Mouse (Mus musculus) liver, embryonic 11.5 days (tissue): Measurements from ENCODE around the gene Sh3rf1. TPM values are rescaled to one million over a fixed set of nuclear protein-coding genes. Genes with fewer than 3 reads are reported as not detected.

Experiments used
- ATAC-seq: fragments of 200-750 bp; cut with Nextera tagmentation; replicated peaks from 2 replicates; pipeline ENCODE4 v1.8.0; 2017; ENCODE audit warnings: moderate number of reproducible peaks, mild to moderate bottlenecking, moderate TSS enrichment, moderate library complexity; ENCODE audit not compliant: low FRiP score
- DNase-seq: peaks from one replicate; pipeline ENCODE4 v3.0.0-alpha.2; 2017; ENCODE audit warnings: low spot score
- H3K27ac ChIP-seq: fragments of 300-500 bp; sonication (generic); 2 replicates; pipeline ENCODE4 v1.5.1; 2014; ENCODE audit warnings: mild to moderate bottlenecking, low read depth, low read length, control low read depth
- H3K27me3 ChIP-seq: fragments of 300-500 bp; sonication (generic); replicated peaks from 2 replicates; pipeline ENCODE4 v1.6.1; 2014; ENCODE audit warnings: low read length, mixed read lengths; ENCODE audit not compliant: control insufficient read depth, insufficient read depth
- H3K36me3 ChIP-seq: fragments of 300-500 bp; sonication (generic); 2 replicates; pipeline ENCODE4 v1.6.1; 2014; ENCODE audit warnings: mild to moderate bottlenecking, low read length, moderate library complexity, mixed read lengths; ENCODE audit not compliant: control insufficient read depth, insufficient read depth
- H3K4me1 ChIP-seq: fragments of 300-500 bp; sonication (generic); replicated peaks from 2 replicates; pipeline ENCODE4 v1.6.1; 2014; ENCODE audit warnings: low read length, mixed read lengths; ENCODE audit not compliant: control insufficient read depth, insufficient read depth
- H3K4me2 ChIP-seq: fragments of 300-500 bp; sonication (generic); 2 replicates; pipeline ENCODE4 v1.6.1; 2014; ENCODE audit warnings: mild to moderate bottlenecking, control low read depth, moderate library complexity
- H3K4me3 ChIP-seq: fragments of 300-500 bp; sonication (generic); 2 replicates; pipeline ENCODE4 v1.5.1; 2014; ENCODE audit warnings: low read depth, low read length, control low read depth
- H3K9ac ChIP-seq: fragments of 300-500 bp; sonication (generic); 2 replicates; pipeline ENCODE4 v1.6.1; 2014; ENCODE audit warnings: low read depth, low read length, control low read depth
- H3K9me3 ChIP-seq: fragments of 300-500 bp; sonication (generic); 2 replicates; pipeline ENCODE4 v1.6.1; 2016; ENCODE audit warnings: low read length, inconsistent platforms, mixed read lengths; ENCODE audit not compliant: control insufficient read depth
- WGBS: fragments of 180-500 bp; shearing (Covaris S2); extraction: QIAGEN DNeasy Blood & Tissue Kit; methylation state at CpG from one replicate; pipeline ENCODE4 v1.1.7; 2014; 5-methylcytosine and 5-hydroxymethylcytosine counted together
- polyA plus RNA-seq: library from polyadenylated mRNA; unstranded; fragments of >200 nt; fragmentation: Nextera tagmentation; extraction: Ambion mirVana; gene quantifications from 2 replicates; pipeline ENCODE4 v1.2.1, GENCODE M21; 2014

Gene Sh3rf1
- polyA plus RNA-seq, 1 experiment from 2014 or later, result 6.7 TPM

DNA sequence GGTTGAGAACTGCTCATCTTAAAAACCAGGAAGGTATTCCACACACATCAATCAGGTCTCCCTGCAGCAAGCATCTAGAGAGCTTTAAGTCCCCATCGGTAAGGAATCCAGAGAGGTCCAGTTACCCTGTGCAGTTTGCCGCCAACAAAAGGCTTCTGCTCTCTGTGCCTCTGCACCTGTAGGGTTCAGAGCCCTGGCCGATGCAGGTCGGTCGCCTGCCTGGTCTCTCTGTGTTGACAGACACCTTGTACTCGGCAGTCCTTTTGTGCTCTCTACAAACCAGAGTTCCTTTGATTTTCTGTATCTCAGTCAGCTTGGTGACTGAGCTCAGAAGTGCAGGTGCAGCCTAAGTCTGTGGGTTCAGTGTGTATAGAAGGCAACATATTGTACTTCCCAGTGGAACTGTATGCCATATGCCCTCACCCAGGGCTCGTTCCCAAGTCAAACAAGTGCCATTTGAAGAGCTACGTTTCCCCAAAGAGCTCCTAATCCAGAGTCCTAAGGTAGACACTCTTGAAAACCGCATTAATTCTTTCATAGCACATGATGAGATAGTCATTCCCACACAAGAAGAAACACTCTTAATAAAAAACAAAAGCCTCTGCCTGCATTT, 138.7 kb downstream of the Sh3rf1 start:
- no peak overlapping the region for H3K9ac ChIP-seq
- 0 out of 2 replicates have a peak, but pooled peaks cover 2% of the 10 kb centered on the region for H3K36me3 ChIP-seq
- H3K4me2 ChIP-seq, result no peak overlapping the region
- ATAC-seq (no peak), DNase-seq (no peak)
- H3K4me1 ChIP-seq, result peaks cover 5% of the 10 kb centered on the region
- H3K4me3 ChIP-seq, result no peak overlapping the region
- no peaks in the 10 kb centered on the region for H3K9me3 ChIP-seq
- 84% methylated on average over 9 of the region's 9 CpGs for WGBS
- H3K27ac ChIP-seq, result no peak overlapping the region
- H3K27me3 ChIP-seq, result no peaks in the 10 kb centered on the region

DNA sequence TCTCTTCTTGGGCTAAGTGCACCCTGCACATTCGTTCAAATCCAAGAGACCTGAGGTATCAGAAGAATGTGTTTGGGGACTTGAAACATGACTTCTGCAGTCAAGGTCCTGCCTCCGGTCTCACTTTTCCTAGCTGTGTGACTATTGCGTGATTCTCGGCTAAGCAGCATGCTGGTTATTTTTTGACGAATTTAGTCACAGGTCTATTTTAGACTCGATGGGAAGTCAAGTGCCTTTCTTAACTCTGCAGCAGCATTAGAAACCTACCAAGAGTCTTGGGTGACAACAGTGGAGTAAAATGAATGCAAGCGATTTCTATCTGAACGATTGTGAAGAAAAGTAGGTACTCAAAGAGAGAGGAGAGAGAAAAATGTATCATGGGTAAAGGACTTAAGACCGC, 149.6 kb downstream of the Sh3rf1 start:
- no peak for DNase-seq
- no peak overlapping the region for H3K9ac ChIP-seq
- H3K4me2 ChIP-seq, result no peak overlapping the region
- peaks cover 2% of the 10 kb centered on the region; the same call in 1 of the 2 replicates for H3K36me3 ChIP-seq
- no peaks in the 10 kb centered on the region for H3K9me3 ChIP-seq
- H3K4me3 ChIP-seq, result no peak overlapping the region
- 0 out of 2 replicates have a peak, but pooled peaks cover under 1% of the 10 kb centered on the region for H3K4me1 ChIP-seq
- no peak for ATAC-seq
- WGBS, result 92% methylated on average over 9 of the region's 9 CpGs
- H3K27me3 ChIP-seq, result no peaks in the 10 kb centered on the region
- no peak overlapping the region for H3K27ac ChIP-seq

DNA sequence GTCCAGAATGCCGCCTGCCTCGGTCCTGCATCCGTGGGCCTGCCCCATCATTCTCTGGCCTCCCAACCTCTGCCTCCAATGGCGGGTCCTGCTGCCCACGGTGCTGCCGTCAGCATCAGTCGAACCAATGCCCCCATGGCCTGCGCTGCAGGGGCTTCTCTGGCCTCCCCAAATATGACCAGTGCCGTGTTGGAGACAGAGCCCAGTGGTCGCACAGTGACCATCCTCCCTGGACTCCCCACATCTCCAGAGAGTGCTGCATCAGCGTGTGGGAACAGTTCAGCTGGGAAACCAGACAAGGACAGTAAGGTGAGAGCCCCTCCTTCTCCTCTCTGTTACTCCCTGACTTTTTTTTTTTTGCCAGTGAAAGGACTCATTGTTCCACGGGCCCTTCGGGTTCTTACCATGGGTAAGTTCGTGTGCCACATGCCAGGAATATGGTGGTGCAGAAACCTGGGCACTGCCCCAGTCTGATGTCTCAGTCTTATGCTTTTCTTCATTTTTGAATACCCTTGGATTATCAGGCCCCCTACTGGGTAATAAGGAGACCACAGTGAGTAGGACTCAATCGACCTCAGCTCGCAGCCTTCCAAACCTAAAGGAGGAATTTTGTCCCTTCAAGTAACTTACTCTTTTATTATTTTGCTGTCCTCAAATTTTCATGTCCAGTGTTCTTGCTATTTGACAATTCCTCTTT, 150.5 kb downstream of the Sh3rf1 start:
- Histone ChIP-seq H3K4me3 (no peak overlapping the region), H3K36me3 (peaks cover 2% of the 10 kb centered on the region; the same call in 1 of the 2 replicates), H3K27me3 (no peaks in the 10 kb centered on the region), H3K9me3 (no peaks in the 10 kb centered on the region), H3K9ac (no peak overlapping the region), H3K27ac (no peak overlapping the region), H3K4me1 (0 out of 2 replicates have a peak, but pooled peaks cover 4% of the 10 kb centered on the region), H3K4me2 (no peak overlapping the region)
- 87% methylated on average over 16 of the region's 16 CpGs for whole genome bisulfite sequencing
- ATAC-seq (no peak), DNase-seq (no peak)

DNA sequence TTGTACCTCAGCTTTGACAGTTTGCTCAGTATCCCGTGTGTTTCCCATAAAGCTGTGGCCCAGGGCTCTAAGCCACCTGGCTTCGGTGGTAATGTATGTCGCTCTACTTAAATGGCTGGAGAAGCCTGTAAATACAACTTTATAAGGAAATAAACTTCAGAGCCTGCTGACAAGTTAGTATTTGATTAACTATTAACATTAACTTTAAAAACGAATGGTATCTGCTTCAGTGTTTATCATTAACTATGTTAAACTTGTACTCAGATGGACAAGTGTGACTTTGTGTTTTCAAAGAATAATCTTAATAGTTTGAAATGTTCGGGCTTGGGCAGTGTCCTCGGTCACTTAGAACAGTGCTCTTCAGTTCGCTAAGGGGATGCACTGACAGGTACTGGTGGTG, 151.5 kb downstream of the Sh3rf1 start:
- WGBS, result 85% methylated on average over 7 of the region's 7 CpGs
- Histone ChIP-seq H3K4me1 (0 out of 2 replicates have a peak, but pooled peaks cover 4% of the 10 kb centered on the region), H3K9ac (no peak overlapping the region), H3K27me3 (no peaks in the 10 kb centered on the region), H3K4me3 (no peak overlapping the region), H3K36me3 (peaks cover 2% of the 10 kb centered on the region; the same call in 1 of the 2 replicates), H3K9me3 (no peaks in the 10 kb centered on the region), H3K27ac (no peak overlapping the region), H3K4me2 (no peak overlapping the region)
- ATAC-seq (no peak), DNase-seq (no peak)

DNA sequence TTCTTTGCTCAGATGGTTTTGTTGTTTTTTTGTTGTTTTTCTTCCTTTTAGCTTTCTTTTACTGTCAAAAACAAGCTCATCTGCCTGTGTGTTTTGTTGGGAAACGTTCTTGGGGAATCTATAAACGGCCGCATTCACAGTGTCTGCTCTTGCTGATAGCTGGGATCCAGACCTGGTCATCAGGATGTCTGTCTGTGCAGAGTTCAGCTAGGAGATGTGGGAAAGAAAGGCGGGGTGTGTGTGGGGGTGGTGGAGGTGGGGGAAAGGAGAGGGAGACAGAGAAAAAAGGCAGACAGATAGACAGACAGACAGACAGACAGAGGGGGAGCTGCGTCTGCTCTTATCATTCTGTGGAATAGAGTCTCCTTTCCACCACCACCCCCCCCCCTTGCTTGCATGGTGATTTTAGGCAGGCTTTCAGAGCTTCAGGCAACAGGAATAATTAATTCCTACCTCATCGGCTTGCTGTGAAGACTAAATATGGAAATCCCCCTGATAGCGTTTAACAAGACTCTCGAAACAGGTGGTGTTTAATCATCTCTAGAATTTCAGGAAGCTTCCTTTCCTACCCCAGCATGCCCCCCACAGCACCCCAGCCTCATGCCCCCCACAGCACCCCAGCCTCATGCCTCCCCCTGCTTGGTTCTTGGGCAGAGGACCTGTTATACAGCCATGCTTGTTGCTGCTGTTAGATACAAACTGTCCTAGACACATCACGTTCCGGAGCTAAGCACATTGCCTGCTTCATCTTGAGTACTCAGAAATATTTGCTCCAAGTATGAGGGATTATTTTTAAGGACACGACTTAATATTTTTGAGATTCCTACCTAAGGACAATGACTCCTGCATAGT, 155.4 kb downstream of the Sh3rf1 start:
- no peak overlapping the region for H3K9ac ChIP-seq
- no peaks in the 10 kb centered on the region for H3K9me3 ChIP-seq
- H3K4me1 ChIP-seq, result 0 out of 2 replicates have a peak, but pooled peaks cover 6% of the 10 kb centered on the region
- H3K27me3 ChIP-seq, result no peaks in the 10 kb centered on the region
- H3K4me2 ChIP-seq, result no peak overlapping the region
- H3K27ac ChIP-seq, result no peak overlapping the region
- ATAC-seq (no peak), DNase-seq (no peak)
- peaks cover under 1% of the 10 kb centered on the region; the same call in 1 of the 2 replicates for H3K36me3 ChIP-seq
- no peak overlapping the region for H3K4me3 ChIP-seq
- 54% methylated on average over 11 of the region's 11 CpGs for WGBS

DNA sequence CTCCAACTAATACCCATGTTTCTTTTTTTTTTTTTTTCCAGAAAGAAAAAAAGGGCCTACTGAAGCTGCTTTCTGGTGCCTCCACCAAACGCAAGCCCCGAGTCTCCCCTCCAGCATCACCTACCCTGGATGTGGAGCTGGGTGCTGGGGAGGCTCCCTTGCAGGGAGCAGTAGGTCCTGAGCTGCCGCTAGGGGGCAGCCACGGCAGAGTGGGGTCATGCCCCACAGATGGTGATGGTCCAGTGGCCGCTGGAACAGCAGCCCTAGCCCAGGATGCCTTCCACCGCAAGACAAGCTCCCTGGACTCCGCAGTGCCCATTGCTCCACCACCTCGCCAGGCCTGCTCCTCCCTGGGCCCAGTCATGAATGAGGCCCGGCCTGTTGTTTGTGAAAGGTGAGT, 160.9 kb downstream of the Sh3rf1 start:
- Histone ChIP-seq H3K27me3 (no peaks in the 10 kb centered on the region), H3K4me3 (no peak overlapping the region), H3K4me2 (no peak overlapping the region), H3K9me3 (no peaks in the 10 kb centered on the region), H3K4me1 (peaks cover 2% of the 10 kb centered on the region; the same call in 1 of the 2 replicates), H3K36me3 (no peaks in the 10 kb centered on the region), H3K27ac (no peak overlapping the region), H3K9ac (no peak overlapping the region)
- WGBS, result 76% methylated on average over 9 of the region's 9 CpGs
- ATAC-seq (0 out of 2 replicates have a peak, but pooled peaks have one; percentile 10), DNase-seq (no peak)

DNA sequence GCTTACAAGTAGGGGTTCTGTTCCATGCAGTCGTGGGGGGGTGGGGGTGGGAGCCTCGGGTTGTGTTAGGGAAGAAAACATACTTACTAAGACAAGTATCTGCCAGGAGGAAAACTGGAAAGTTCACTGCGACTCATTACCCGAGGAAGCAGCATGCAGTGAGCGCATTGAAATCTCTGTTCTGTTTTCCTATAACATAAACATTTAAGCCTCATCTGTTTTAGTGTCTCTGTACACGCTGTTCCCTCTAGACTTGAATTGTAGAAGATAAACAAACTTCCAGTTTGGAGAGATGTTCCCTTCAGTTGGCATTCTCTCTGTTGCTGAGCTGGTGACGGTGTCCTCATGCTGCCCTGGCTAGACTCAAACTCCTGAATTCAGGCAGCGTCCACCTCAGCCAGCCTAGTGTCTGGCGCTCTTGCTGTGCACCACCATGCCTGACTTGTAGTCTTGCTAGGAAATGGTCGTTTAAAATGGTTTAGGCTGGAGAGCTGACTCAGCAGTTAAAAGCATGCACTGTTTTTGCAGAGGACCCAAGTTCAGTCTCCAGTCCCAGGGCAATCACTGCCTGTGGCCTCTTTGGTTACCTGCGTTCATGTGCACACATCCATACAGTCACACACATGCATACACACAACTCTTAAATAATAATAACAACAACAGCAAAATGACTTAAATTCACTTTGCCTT, 162.0 kb downstream of the Sh3rf1 start:
- Histone ChIP-seq H3K36me3 (no peaks in the 10 kb centered on the region), H3K9ac (no peak overlapping the region), H3K4me2 (no peak overlapping the region), H3K27me3 (no peaks in the 10 kb centered on the region), H3K4me1 (peaks cover 2% of the 10 kb centered on the region; the same call in 1 of the 2 replicates), H3K4me3 (no peak overlapping the region), H3K27ac (no peak overlapping the region), H3K9me3 (no peaks in the 10 kb centered on the region)
- no peak for DNase-seq
- no peak for ATAC-seq
- 77% methylated on average over 11 of the region's 11 CpGs for WGBS

- H3K36me3 ChIP-seq, result no peaks in the 10 kb centered on the region; the same call in 1 of the 2 replicates
Observed at GRCm38 (mm10) chr8:61386645-61387044, 163.0 kb downstream of the Sh3rf1 start.

More at GRCm38 (mm10) chr8:61386645-61387044, 163.0 kb downstream of the Sh3rf1 start:
- H3K27me3 ChIP-seq, result no peaks in the 10 kb centered on the region
- DNase-seq (no peak), ATAC-seq (peak; percentile 38; the same call in 1 of the 2 replicates)
- H3K27ac ChIP-seq, result no peak overlapping the region
- H3K4me1 ChIP-seq, result peaks cover 2% of the 10 kb centered on the region; the same call in 1 of the 2 replicates
- H3K9me3 ChIP-seq, result no peaks in the 10 kb centered on the region
- no peak overlapping the region for H3K4me3 ChIP-seq
- H3K4me2 ChIP-seq, result no peak overlapping the region
- H3K9ac ChIP-seq, result no peak overlapping the region
- WGBS, result 66% methylated on average over 7 of the region's 7 CpGs
